Mouse (Mus musculus) gastrocnemius, adult 18-20 months (tissue): ENCODE data around the gene Glcci1. TPM values are rescaled to one million over a fixed set of nuclear protein-coding genes. Genes with fewer than 3 reads are reported as not detected.

Experiments
- DNase-seq: peaks from one replicate; pipeline ENCODE4 v3.0.0; 2021; ENCODE audit warnings: low spot score
- total RNA-seq, 2 experiments: library from RNA; stranded (reverse); gene quantifications; 2 replicates each; pipeline ENCODE4 v1.2.3; 2021

The Glcci1 gene
- total RNA-seq, 2 experiments from 2014 or later = 4.4 to 4.8 TPM

DNA sequence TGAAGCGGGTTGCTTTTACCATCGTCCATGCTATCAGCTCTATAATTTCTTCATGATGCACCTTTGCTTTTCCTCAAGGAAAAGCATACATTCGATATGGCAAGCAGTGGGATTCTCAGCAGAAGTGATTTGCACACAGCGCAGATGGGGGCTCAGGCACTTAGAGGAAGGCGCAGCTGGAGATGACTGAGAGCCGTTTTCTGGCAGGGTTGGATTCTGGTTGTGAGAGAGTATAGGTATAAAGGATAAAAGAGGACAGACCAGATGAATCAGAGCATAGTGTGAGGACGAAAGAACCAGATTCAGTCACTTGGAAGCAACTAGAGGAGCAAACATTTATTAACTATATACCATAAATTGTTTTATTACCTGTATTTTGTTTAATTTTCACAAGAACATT is 36.4 kb downstream of the Glcci1 start:
- DNase-seq = no peak

- no peak for DNase-seq
Observed at GRCm38 (mm10) chr6:8551155-8551554, 41.8 kb downstream of the Glcci1 start.

DNA sequence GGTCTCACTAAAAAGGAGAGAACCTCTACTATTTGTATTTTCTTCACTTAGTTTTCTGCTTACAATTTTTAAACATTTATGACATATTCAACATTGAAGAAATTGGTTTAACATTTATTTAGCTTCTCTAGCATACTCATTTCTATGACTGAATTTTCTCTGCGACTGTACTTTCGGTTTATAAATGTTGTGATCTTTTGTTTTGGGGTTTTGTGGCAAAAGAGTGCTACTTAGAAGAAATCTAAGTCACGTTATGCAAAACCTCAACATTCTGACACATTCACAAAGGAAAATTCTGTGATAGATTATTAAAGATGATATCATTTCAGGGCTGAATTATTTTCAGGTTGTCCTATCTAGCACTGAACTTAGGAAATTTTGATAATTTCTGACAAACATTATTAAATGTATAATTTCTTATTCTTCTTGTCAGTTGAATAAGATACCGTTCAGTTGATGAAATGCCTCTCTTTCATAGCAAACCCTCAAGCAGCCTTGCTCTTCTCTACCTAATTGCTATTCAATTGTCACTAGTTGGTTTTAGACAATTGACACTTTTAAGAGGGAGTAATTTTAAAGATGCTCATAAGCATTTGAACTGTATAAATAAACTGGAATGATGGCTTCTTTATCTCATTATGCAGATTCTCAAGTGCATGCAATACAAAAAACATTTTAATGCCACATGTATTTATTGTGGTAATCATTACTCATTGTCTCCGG is 47.6 kb downstream of the Glcci1 start:
- no peak for DNase-seq

DNA sequence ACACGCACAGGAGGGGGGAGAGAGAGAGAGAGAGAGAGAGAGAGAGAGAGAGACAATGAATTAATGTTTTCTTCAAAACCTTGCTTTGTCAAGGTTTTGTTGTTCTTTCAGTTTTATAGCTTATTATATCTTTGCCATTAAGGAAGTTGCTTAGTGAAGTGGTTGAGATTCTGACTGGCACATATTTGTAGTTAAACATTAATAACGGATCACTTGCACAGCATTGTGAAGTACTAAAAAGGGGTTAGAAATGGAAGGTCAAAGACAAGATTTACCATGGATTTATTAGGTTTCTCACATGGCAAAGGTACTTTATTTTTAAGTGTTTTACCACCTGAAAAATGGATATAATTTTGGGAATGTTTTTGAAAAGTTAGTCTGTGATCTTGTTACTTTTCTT is 51.3 kb downstream of the Glcci1 start:
- no peak for DNase-seq

GRCm38 (mm10) chr6:8582377-8582776 is 73.0 kb downstream of the Glcci1 start:
- DNase-seq = no peak

DNA sequence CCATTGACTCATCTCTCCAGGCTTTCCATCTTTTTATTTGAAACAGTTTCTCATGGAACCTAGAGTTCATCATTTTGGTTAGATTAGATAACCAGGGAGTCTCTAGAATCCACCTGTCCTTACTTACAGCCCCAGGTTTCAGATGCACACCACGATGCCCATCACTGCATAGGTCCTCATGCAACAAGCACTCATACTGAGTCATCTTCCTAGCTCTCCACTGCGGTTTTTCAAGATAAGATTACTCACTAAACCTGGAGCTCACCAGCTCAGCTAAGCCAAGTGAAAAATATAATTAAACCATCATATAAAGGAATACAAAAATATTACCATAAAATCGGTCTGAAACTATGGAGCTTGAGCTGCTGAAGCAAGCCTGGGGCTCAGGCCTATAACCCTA is 74.5 kb downstream of the Glcci1 start:
- no peak for DNase-seq

- no peak for DNase-seq
Observed at GRCm38 (mm10) chr6:8591665-8592064, 82.3 kb downstream of the Glcci1 start.

GRCm38 (mm10) chr6:8617369-8617768 is 108.0 kb downstream of the Glcci1 start:
- DNase-seq = no peak

DNA sequence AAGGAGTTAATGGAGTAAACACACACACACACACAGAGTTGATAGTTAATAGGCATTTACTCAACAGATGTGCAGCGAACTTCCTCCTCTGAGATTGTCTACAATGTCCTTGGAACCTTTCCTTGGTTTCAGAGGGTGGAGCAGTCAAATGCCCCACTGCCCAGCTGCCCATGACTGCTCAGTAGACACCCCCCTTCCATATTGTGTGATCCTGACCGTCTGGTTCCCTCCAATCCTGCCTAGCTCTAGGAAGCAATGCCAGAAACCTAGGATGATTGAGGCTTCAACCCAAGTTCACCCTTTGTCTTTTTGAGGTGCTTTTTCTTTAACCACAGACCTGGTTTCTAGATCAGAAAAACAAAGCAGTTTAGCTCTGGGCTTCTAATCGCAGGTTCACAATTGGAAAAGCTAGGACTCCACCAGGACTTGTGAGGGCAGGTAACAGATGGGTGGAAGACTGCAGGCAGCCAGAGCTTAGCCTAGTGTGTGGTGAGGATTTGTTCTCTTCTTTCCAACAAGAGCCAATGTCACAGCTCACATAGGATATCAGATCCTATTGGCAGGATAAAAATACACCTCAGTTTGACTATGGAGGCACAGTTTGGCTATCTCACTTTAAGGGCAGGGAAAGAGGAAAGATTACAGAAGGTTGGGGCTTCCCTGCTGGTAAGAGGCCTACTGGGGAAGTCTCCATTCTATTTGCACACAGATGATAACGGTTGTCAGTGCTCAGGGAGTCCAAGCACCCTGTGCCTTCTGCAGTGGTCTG is 110.4 kb downstream of the Glcci1 start:
- no peak for DNase-seq

- DNase-seq = no peak
Observed at GRCm38 (mm10) chr6:8623045-8623444, 113.6 kb downstream of the Glcci1 start.

DNA sequence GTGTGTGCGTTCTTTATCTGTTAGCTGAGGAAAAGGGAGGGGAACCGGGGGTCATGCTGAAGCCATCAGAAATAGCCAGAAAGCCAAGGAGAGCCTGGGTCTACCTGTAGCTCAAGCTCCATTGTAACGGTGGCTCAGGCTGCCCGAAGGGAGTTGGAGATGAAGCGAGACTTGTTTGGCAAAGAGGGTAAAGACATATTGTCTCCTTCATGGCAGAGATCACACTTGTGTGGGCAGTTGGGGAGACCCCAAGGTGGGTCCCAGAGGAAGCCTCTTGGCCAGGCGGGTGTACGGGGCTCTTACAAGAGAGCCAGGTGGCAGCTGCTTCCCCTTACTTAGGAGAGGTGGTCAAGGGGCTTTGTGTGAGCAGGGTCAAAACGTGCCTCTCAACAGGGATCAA is 118.8 kb downstream of the Glcci1 start:
- DNase-seq = no peak

DNA sequence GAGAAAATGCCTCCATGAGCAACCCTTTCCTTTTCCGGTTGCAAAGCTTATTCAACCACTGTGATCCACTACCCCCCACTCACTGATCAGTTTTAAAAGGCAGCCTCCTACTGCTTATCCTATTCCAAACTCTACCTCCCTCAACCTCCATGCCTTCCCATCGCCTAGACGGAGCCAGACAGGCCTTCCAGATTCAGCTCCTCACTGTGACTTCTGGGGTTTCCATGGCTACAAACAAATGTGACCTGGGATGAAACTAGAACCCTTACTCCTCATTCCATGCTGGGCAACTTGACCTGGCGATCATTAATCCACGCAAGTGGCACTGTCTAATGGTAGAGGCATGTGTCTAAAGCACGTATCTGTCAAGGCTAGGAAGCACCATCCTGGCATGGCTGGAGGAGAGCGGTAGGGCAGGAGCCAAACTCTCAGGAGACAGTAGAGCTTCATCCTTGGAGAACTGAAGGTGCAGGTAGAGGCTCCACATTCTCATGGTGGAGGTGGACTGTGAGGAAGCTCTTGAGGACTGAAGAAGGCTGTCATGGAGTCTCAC is 119.4 kb downstream of the Glcci1 start:
- DNase-seq = no peak

DNA sequence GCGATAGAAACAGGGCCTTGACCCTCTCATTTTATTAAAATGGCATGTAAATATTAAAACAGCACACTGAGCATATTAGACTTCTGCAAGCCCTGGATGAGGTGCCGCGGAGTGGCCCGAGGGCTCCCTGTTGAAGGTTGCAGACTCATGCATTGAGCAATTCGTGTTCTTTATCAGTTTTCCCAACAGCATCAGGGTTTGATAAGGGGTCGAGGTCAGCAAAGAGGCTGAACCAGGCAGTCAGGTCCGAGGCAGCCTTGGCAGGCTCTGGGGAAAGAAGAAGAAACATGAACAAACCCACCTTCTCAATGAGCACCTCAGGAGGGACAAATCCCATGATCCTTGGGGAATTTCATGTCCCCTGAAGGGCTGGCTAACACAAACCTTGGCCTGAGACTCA is 121.1 kb downstream of the Glcci1 start:
- no peak for DNase-seq

DNA sequence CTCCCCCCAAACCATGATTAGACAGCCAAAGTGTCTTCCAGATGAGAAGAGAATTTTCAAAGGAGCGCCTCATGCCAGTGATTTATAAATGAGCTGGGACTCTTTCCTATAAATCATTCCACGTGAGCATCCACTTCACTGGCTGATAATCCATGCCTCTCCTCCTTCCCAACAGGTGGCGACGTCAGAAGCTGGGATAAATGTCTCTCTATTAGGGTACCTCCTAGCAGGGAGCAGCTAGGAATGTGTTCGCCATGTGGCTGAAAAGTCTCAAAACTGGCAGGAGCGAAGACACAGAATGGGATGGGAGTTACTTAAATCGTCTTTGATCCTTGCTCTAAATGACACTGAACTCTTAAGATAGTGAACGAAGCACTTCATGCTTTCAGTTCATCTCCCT is 122.0 kb downstream of the Glcci1 start:
- no peak for DNase-seq

- no peak for DNase-seq
Observed at GRCm38 (mm10) chr6:8631986-8632632, 122.7 kb downstream of the Glcci1 start.

DNA sequence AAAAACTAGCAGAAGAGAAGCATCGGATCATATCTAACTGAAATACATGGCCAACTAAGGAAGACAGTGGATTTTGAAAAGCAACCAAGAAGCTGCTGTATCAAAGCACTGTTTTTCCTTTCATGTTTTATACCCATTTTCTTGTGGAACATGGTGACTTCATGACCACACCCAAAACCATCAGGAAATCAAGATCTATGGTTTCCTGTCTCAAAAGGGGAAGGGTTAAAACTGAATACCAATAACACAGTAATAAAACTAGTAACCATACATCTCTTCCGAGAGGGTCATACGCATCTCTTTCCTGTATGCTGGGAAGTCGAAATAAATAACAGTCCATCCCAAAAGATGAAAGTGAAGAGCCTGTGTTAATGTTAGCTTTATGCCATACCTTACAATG is 123.3 kb downstream of the Glcci1 start:
- no peak for DNase-seq

- DNase-seq = no peak
Observed at GRCm38 (mm10) chr6:8638122-8638521, 128.7 kb downstream of the Glcci1 start.

DNA sequence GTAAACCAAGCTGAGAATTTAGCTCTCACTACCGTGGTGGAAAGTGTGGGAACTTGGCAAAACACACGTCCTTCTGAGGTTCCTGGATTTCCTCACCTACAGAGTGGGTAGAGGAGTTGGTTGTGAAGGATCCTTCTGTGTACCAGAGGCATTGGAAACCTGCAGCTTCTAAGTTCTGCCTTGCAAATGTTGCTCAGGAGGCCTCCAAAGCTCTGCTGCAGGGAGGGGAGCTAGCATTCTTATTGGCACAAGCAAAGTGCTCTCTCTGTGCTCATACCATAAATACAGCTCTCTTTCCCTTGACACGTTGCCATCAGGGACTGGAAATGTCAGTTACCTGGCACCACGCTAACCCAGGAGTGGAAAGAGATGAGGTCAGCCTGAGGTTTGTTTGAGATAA is 129.5 kb downstream of the Glcci1 start:
- DNase-seq = peak; percentile 11

DNA sequence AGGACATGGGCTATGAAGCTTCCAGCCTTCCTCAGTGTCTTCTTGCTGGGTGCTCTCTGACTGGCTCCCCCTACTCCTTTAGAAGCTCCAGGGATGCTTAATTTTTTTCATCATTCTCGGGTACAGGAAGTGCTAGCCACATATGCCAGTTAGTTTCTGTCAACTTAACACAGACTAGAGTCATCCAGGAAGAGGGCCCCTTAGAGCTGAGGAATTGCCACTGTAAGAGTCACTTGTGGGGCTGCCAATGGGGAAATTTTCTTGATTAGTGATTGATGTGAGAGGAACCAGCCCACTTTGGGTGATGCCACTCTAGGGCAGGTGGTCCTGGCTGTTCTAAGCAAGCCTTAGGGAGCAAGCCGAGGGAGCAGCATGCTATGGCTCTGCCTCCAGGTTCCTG is 130.1 kb downstream of the Glcci1 start:
- no peak for DNase-seq

DNA sequence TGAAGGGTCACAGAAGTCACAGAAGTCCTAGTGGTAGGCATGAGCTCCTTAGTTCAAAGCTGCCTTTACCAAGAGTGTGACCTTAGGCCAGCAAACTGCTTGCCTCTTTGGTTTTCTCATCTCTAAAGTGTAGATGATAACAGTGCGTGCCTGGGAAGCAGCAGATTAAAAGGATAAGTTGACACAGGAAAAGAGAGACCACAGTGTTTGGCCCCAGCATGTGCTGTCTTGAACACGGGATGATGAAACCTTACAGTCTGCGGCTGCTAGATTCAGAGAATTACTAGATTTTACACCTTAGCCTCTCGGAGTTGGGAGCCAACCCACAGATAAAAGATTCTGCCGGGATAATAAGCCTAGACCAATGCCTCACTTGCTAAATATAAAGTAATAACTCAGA is 131.5 kb downstream of the Glcci1 start:
- no peak for DNase-seq

- no peak for DNase-seq
Observed at GRCm38 (mm10) chr6:8644703-8645102, 135.3 kb downstream of the Glcci1 start.

DNA sequence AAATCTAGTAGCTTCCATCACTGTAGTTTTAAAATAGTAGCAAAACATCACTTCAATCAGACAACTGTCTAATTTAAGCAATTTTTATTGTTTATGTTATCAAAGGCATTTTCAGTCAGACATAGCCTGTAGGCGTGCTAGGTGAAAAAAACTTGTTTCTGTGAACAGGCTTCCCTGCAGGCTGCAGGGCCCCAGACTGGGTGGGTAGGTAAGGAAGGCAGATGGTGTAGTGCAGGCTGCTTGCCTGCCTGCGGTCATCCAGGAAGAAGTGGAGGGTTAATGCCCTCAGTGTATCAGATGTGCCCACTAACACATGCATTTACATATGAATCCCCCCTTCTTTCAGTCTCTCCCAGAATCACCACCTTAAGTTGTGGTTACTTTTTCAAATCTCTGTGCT is 136.3 kb downstream of the Glcci1 start:
- DNase-seq = no peak
